8 mouse cellular contexts compared by ENCODE assay signal in genomic region chr8:105263244-105263912, GRCm38 (mm10). TPM values are rescaled to one million over a fixed set of nuclear protein-coding genes. Genes with fewer than 3 reads are reported as not detected.
A peak's percentile ranks its signal among the peaks of the same experiment; 100 is the strongest.
DNase-seq lines count a peak whose midpoint lies in the region; ATAC-seq lines count a peak whose summit lies in the region.

No protein-coding gene starts in this region.

- peaks cover 11% of the 10 kb centered on the region for H3K9me3 ChIP-seq in forebrain, embryonic 10.5 days
- H3K9me3 ChIP-seq in forebrain, embryonic 14.5 days (replicated peaks; ENCODE audit: control insufficient read depth, low read length): no peaks in the 10 kb centered on the region
- H3K9me3 ChIP-seq in lung, embryonic 16.5 days (ENCODE audit: control insufficient read depth, low read length): peaks cover 4% of the 10 kb centered on the region; the same call in 1 of the 2 replicates
- no peaks in the 10 kb centered on the region for H3K9me3 ChIP-seq in embryonic facial prominence, embryonic 15.5 days (replicated peaks)

- H3K79me2 ChIP-seq in macrophage (ENCODE audit: inconsistent target): peaks cover 16% of the 10 kb centered on the region; the same call in 1 of the 2 replicates

- no peak for DNase-seq in forebrain, embryonic 10.5 days (ENCODE audit: extremely low spot score, low spot score)
- no peak for DNase-seq in forebrain, embryonic 14.5 days (ENCODE audit: low spot score)
- no peak for DNase-seq in lung, postnatal 36 days
- DNase-seq in layer of hippocampus, adult 9-11 months: no peak
- no peak for DNase-seq in T-cell, adult 2 months (ENCODE audit: low spot score)

- no peak overlapping the region for H3K27ac ChIP-seq in forebrain, embryonic 10.5 days
- no peak overlapping the region for H3K27ac ChIP-seq in forebrain, embryonic 14.5 days (ENCODE audit: low read depth, low read length)
- H3K27ac ChIP-seq in lung, embryonic 16.5 days (ENCODE audit: low read length): no peak overlapping the region
- H3K27ac ChIP-seq in embryonic facial prominence, embryonic 15.5 days (replicated peaks): no peak overlapping the region
- no peak overlapping the region for H3K27ac ChIP-seq in macrophage

- H3K9ac ChIP-seq in forebrain, embryonic 14.5 days (ENCODE audit: low read length): no peak overlapping the region
- H3K9ac ChIP-seq in lung, embryonic 16.5 days (ENCODE audit: low read length): no peak overlapping the region
- H3K9ac ChIP-seq in embryonic facial prominence, embryonic 15.5 days: no peak overlapping the region

- H3K4me1 ChIP-seq in forebrain, embryonic 10.5 days: peaks cover 41% of the 10 kb centered on the region
- H3K4me1 ChIP-seq in forebrain, embryonic 14.5 days (ENCODE audit: control insufficient read depth, insufficient read depth, low read length): peaks cover 8% of the 10 kb centered on the region; the same call in 1 of the 2 replicates
- H3K4me1 ChIP-seq in lung, embryonic 16.5 days (replicated peaks; ENCODE audit: control insufficient read depth, insufficient read depth, low read length): peaks cover 38% of the 10 kb centered on the region
- peaks cover 38% of the 10 kb centered on the region for H3K4me1 ChIP-seq in embryonic facial prominence, embryonic 15.5 days

- H3K4me3 ChIP-seq in forebrain, embryonic 10.5 days: peak overlapping the region; percentile 62; the same call in 1 of the 2 replicates
- no peak overlapping the region for H3K4me3 ChIP-seq in forebrain, embryonic 14.5 days (ENCODE audit: low read depth, low read length)
- H3K4me3 ChIP-seq in lung, embryonic 16.5 days (ENCODE audit: low read length): peak overlapping the region; percentile 83
- peak overlapping the region; percentile 73 for H3K4me3 ChIP-seq in embryonic facial prominence, embryonic 15.5 days (replicated peaks)
- peak overlapping the region; percentile 95 for H3K4me3 ChIP-seq in macrophage (ENCODE audit: inconsistent target)

- H3K36me3 ChIP-seq in forebrain, embryonic 10.5 days (replicated peaks): no peaks in the 10 kb centered on the region
- no peaks in the 10 kb centered on the region for H3K36me3 ChIP-seq in forebrain, embryonic 14.5 days (ENCODE audit: control insufficient read depth, insufficient read depth, low read length)
- no peaks in the 10 kb centered on the region for H3K36me3 ChIP-seq in lung, embryonic 16.5 days (ENCODE audit: control insufficient read depth, insufficient read depth, low read length)
- H3K36me3 ChIP-seq in embryonic facial prominence, embryonic 15.5 days: no peaks in the 10 kb centered on the region
- H3K36me3 ChIP-seq in macrophage (ENCODE audit: inconsistent target): peaks cover 10% of the 10 kb centered on the region; the same call in 1 of the 2 replicates

- 38% methylated on average over 16 of the region's 16 CpGs for WGBS in forebrain, embryonic 10.5 days
- 45% methylated on average over 16 of the region's 16 CpGs for WGBS in forebrain, embryonic 14.5 days
- 39% methylated on average over 16 of the region's 16 CpGs for WGBS in lung, embryonic 16.5 days
- WGBS in embryonic facial prominence, embryonic 15.5 days: 40% methylated on average over 16 of the region's 16 CpGs
- 67% methylated on average over 14 of the region's 16 CpGs for WGBS in macrophage (ENCODE audit: missing documents)

- H3K4me2 ChIP-seq in forebrain, embryonic 14.5 days (ENCODE audit: low read length): no peak overlapping the region; the same call in 1 of the 2 replicates
- peak overlapping the region; percentile 97 for H3K4me2 ChIP-seq in lung, embryonic 16.5 days (ENCODE audit: low read depth, low read length)
- H3K4me2 ChIP-seq in embryonic facial prominence, embryonic 15.5 days (replicated peaks): peak overlapping the region; percentile 90

- H3K27me3 ChIP-seq in forebrain, embryonic 10.5 days (ENCODE audit: poor library complexity, severe bottlenecking): peaks cover 100% of the 10 kb centered on the region
- H3K27me3 ChIP-seq in forebrain, embryonic 14.5 days (replicated peaks; ENCODE audit: control insufficient read depth, insufficient read depth, low read length): peaks cover 84% of the 10 kb centered on the region
- H3K27me3 ChIP-seq in lung, embryonic 16.5 days (ENCODE audit: control insufficient read depth, insufficient read depth, low read depth, low read length): peaks cover 43% of the 10 kb centered on the region
- peaks cover 69% of the 10 kb centered on the region for H3K27me3 ChIP-seq in embryonic facial prominence, embryonic 15.5 days

- ATAC-seq in forebrain, embryonic 14.5 days: no peak
- ATAC-seq in lung, embryonic 16.5 days (ENCODE audit: low read depth): no peak
- ATAC-seq in embryonic facial prominence, embryonic 15.5 days (ENCODE audit: insufficient number of reproducible peaks, low FRiP score, low TSS enrichment, low read depth): no peak

RNA-seq across cellular contexts. Expression of gene Tradd, which starts 1.0 kb away (rescaled TPM):
- polyA plus RNA-seq in forebrain, embryonic 10.5 days (2016; fragmentation: Nextera tagmentation; extraction: Ambion mirVana): 13.4 and 13.9 TPM in 2 replicates
- 14.8 and 21.8 TPM in 2 replicates for polyA plus RNA-seq in forebrain, embryonic 14.5 days (2014; fragmentation: Nextera tagmentation; extraction: Ambion mirVana)
- 31.5 and 34.2 TPM in 2 replicates for polyA plus RNA-seq in lung, embryonic 16.5 days (2015; fragmentation: Nextera tagmentation; extraction: Ambion mirVana)
- polyA plus RNA-seq in embryonic facial prominence, embryonic 15.5 days (2015; fragmentation: Nextera tagmentation; extraction: Ambion mirVana): 27.4 and 28.8 TPM in 2 replicates
- 10 to 100 TPM in 23 of 26 experiments, 1 to 10 TPM in 3; 6.4 to 42.1 (median 25.5) TPM for total RNA-seq in macrophage (2018; cell fraction: chromatin; rRNA removed)
- total RNA-seq in macrophage (2018; cell fraction: cytosol; rRNA removed): 10 to 100 TPM; 12.6 to 25.2 (median 18.9) TPM
- 10 to 100 TPM; 10.9 to 31.0 (median 20.4) TPM for total RNA-seq in macrophage (2018; cell fraction: nucleus; rRNA removed)
- polyA plus RNA-seq in macrophage (2018): 8.4 to 20.0 TPM (median 19.9 TPM) in 3 replicates

RNA-seq across cellular contexts. Expression of gene Fbxl8, which starts 1.1 kb away (rescaled TPM):
- polyA plus RNA-seq in forebrain, embryonic 10.5 days (2016; fragmentation: Nextera tagmentation; extraction: Ambion mirVana): 0.55 and 0.91 TPM in 2 replicates
- 0.50 and 0.85 TPM in 2 replicates for polyA plus RNA-seq in forebrain, embryonic 14.5 days (2014; fragmentation: Nextera tagmentation; extraction: Ambion mirVana)
- 4.9 and 6.6 TPM in 2 replicates for polyA plus RNA-seq in lung, embryonic 16.5 days (2015; fragmentation: Nextera tagmentation; extraction: Ambion mirVana)
- 3.3 and 4.0 TPM in 2 replicates for polyA plus RNA-seq in embryonic facial prominence, embryonic 15.5 days (2015; fragmentation: Nextera tagmentation; extraction: Ambion mirVana)
- total RNA-seq in macrophage (2018; cell fraction: chromatin; rRNA removed): 1 to 10 TPM in 20 of 26 experiments, under 1 TPM in 5, not detected in 1; 0.43 to 5.8 (median 2.3) TPM
- 1 to 10 TPM; 2.2 to 8.5 (median 5.7) TPM for total RNA-seq in macrophage (2018; cell fraction: cytosol; rRNA removed)
- 1 to 10 TPM in 25 of 26 experiments, under 1 TPM in 1; 0.93 to 6.9 (median 3.3) TPM for total RNA-seq in macrophage (2018; cell fraction: nucleus; rRNA removed)
- polyA plus RNA-seq in macrophage (2018): 2.1 to 7.5 TPM (median 3.9 TPM) in 3 replicates

RNA-seq across cellular contexts. Expression of gene Hsf4, which starts 6.2 kb away (rescaled TPM):
- polyA plus RNA-seq in forebrain, embryonic 10.5 days (2016; fragmentation: Nextera tagmentation; extraction: Ambion mirVana): not detected in 2 replicates
- polyA plus RNA-seq in forebrain, embryonic 14.5 days (2014; fragmentation: Nextera tagmentation; extraction: Ambion mirVana): 0.14 and 0.37 TPM in 2 replicates
- 0.39 and 0.65 TPM in 2 replicates for polyA plus RNA-seq in lung, embryonic 16.5 days (2015; fragmentation: Nextera tagmentation; extraction: Ambion mirVana)
- 0.13 and 0.33 TPM in 2 replicates for polyA plus RNA-seq in embryonic facial prominence, embryonic 15.5 days (2015; fragmentation: Nextera tagmentation; extraction: Ambion mirVana)
- 10 to 100 TPM in 8 of 26 experiments, 1 to 10 TPM in 18; 2.7 to 22.5 (median 7.9) TPM for total RNA-seq in macrophage (2018; cell fraction: chromatin; rRNA removed)
- total RNA-seq in macrophage (2018; cell fraction: cytosol; rRNA removed): 1 to 10 TPM; 2.2 to 7.7 (median 4.6) TPM
- total RNA-seq in macrophage (2018; cell fraction: nucleus; rRNA removed): 10 to 100 TPM in 9 of 26 experiments, 1 to 10 TPM in 17; 2.2 to 22.2 (median 5.4) TPM
- polyA plus RNA-seq in macrophage (2018): 2.9 to 8.0 TPM (median 3.4 TPM) in 3 replicates

RNA-seq across cellular contexts. Expression of gene B3gnt9, which starts 8.4 kb away (rescaled TPM):
- polyA plus RNA-seq in forebrain, embryonic 10.5 days (2016; fragmentation: Nextera tagmentation; extraction: Ambion mirVana): 1.4 and 2.1 TPM in 2 replicates
- 3.1 and 4.1 TPM in 2 replicates for polyA plus RNA-seq in forebrain, embryonic 14.5 days (2014; fragmentation: Nextera tagmentation; extraction: Ambion mirVana)
- polyA plus RNA-seq in lung, embryonic 16.5 days (2015; fragmentation: Nextera tagmentation; extraction: Ambion mirVana): 22.3 and 24.7 TPM in 2 replicates
- polyA plus RNA-seq in embryonic facial prominence, embryonic 15.5 days (2015; fragmentation: Nextera tagmentation; extraction: Ambion mirVana): 45.5 and 49.2 TPM in 2 replicates
- 1 to 10 TPM in 12 of 26 experiments, under 1 TPM in 14; 0.33 to 4.9 (median 0.96) TPM for total RNA-seq in macrophage (2018; cell fraction: chromatin; rRNA removed)
- total RNA-seq in macrophage (2018; cell fraction: cytosol; rRNA removed): 1 to 10 TPM in 24 of 26 experiments, under 1 TPM in 2; 0.88 to 4.0 (median 2.0) TPM
- total RNA-seq in macrophage (2018; cell fraction: nucleus; rRNA removed): 1 to 10 TPM in 20 of 26 experiments, under 1 TPM in 6; 0.74 to 4.7 (median 1.3) TPM
- polyA plus RNA-seq in macrophage (2018): 1.8 to 2.8 TPM (median 2.4 TPM) in 3 replicates

RNA-seq across cellular contexts. Expression of gene Nol3, which starts 12.6 kb away (rescaled TPM):
- 0.57 and 0.99 TPM in 2 replicates for polyA plus RNA-seq in forebrain, embryonic 10.5 days (2016; fragmentation: Nextera tagmentation; extraction: Ambion mirVana)
- 2.9 and 3.0 TPM in 2 replicates for polyA plus RNA-seq in forebrain, embryonic 14.5 days (2014; fragmentation: Nextera tagmentation; extraction: Ambion mirVana)
- 2.0 and 2.1 TPM in 2 replicates for polyA plus RNA-seq in lung, embryonic 16.5 days (2015; fragmentation: Nextera tagmentation; extraction: Ambion mirVana)
- polyA plus RNA-seq in embryonic facial prominence, embryonic 15.5 days (2015; fragmentation: Nextera tagmentation; extraction: Ambion mirVana): 3.6 and 4.4 TPM in 2 replicates
- total RNA-seq in macrophage (2018; cell fraction: chromatin; rRNA removed): under 1 TPM in 6 of 26 experiments, not detected in 20; 0.23 to 0.46 (median 0.26) TPM
- total RNA-seq in macrophage (2018; cell fraction: cytosol; rRNA removed): under 1 TPM; 0.09 to 0.51 (median 0.29) TPM
- under 1 TPM in 8 of 26 experiments, not detected in 18; 0.17 to 0.73 (median 0.30) TPM for total RNA-seq in macrophage (2018; cell fraction: nucleus; rRNA removed)
- 0.16 to 0.77 TPM (median 0.73 TPM) in 3 replicates for polyA plus RNA-seq in macrophage (2018)
